In genomic region chr2:28966151-28966795, GRCm38 (mm10) we compare ENCODE assay signal across 18 mouse cellular contexts. TPM values are rescaled to one million over a fixed set of nuclear protein-coding genes. Genes with fewer than 3 reads are reported as not detected.
DNase-seq lines count a peak whose midpoint lies in the region; ATAC-seq and TF ChIP-seq lines count a peak whose summit lies in the region.
"Had no signal": no experiment of that assay in that cellular context is flagged by ENCODE, and none has a peak within 500 bp of the region (broad histone marks: within the 10 kb centered on the region; RNA-seq: fewer than 3 reads in every experiment).

No protein-coding gene starts in this region.

- H3ac ChIP-seq in C2C12 (ENCODE audit: control insufficient read depth, insufficient read length, low read depth), result no peak overlapping the region

- H3K27ac ChIP-seq in hindbrain, embryonic 12.5 days, result peak overlapping the region; percentile 52; the same call in 1 of the 2 replicates
- H3K27ac ChIP-seq in hindbrain, embryonic 11.5 days (ENCODE audit: low read depth, low read length), result no peak overlapping the region
- H3K27ac ChIP-seq: embryonic facial prominence, embryonic 12.5 days; heart, embryonic 13.5 days; limb, embryonic 13.5 days had no signal

- peaks cover 14% of the 10 kb centered on the region for H3K4me1 ChIP-seq in hindbrain, embryonic 12.5 days
- H3K4me1 ChIP-seq in hindbrain, embryonic 11.5 days (replicated peaks; ENCODE audit: control insufficient read depth, insufficient read depth, low read length), result no peaks in the 10 kb centered on the region
- H3K4me1 ChIP-seq: embryonic facial prominence, embryonic 12.5 days; heart, embryonic 13.5 days had no signal

- no peaks in the 10 kb centered on the region for H3K9me3 ChIP-seq in hindbrain, embryonic 12.5 days (replicated peaks)
- H3K9me3 ChIP-seq in hindbrain, embryonic 11.5 days (ENCODE audit: control insufficient read depth, low read length), result no peaks in the 10 kb centered on the region
- H3K9me3 ChIP-seq: embryonic facial prominence, embryonic 12.5 days; heart, embryonic 13.5 days; limb, embryonic 13.5 days; megakaryocyte, embryonic 14.5 days had no signal

- intact Hi-C loops in heart, postnatal 36 days (cut with DNase I), result no loop called here

- H3K4me2 ChIP-seq in hindbrain, embryonic 12.5 days (replicated peaks), result no peak overlapping the region
- no peak overlapping the region for H3K4me2 ChIP-seq in hindbrain, embryonic 11.5 days (replicated peaks; ENCODE audit: low read depth, low read length)
- H3K4me2 ChIP-seq: embryonic facial prominence, embryonic 12.5 days; heart, embryonic 13.5 days; limb, embryonic 13.5 days; lung, embryonic 14.5 days had no signal

- no peak for DNase-seq in hindbrain, embryonic 11.5 days (ENCODE audit: low spot score)
- DNase-seq in brain, embryonic 14.5 days (ENCODE audit: low read depth), result peak; percentile 62
- DNase-seq in mesoderm, embryonic 11.5 days (ENCODE audit: low read depth, low spot score), result peak; percentile 76
- no peak for DNase-seq in heart, postnatal 36 days
- DNase-seq in frontal cortex, adult 2 months (ENCODE audit: extremely low spot score in 1 of 2, low spot score in 1 of 2), result no peak
- DNase-seq: adrenal gland, postnatal 14 days; cerebellum, adult 11 months; lung, embryonic 14.5 days; right cerebral cortex, postnatal 25 days had no signal

- ATAC-seq in hindbrain, embryonic 12.5 days (ENCODE audit: low FRiP score), result no peak
- no peak for ATAC-seq in hindbrain, embryonic 11.5 days (ENCODE audit: low FRiP score)
- ATAC-seq: inflammation-experienced regulatory T-cells, adult 6 months had no signal

- TF ChIP-seq POLR2A in brain, embryonic 14.5 days (IDR thresholded peaks at IDR 0.05; ENCODE audit: borderline replicate concordance, extremely low read depth, insufficient read depth, insufficient read length, poor library complexity, severe bottlenecking), result no peak

- peaks cover 84% of the 10 kb centered on the region for H3K27me3 ChIP-seq in hindbrain, embryonic 12.5 days
- H3K27me3 ChIP-seq in hindbrain, embryonic 11.5 days (ENCODE audit: control insufficient read depth, insufficient read depth, low read length), result peaks cover 26% of the 10 kb centered on the region
- no peaks in the 10 kb centered on the region for H3K27me3 ChIP-seq in C2C12 (ENCODE audit: control insufficient read depth, insufficient read depth, insufficient read length)

- H3K9ac ChIP-seq in hindbrain, embryonic 12.5 days, result no peak overlapping the region
- H3K9ac ChIP-seq in hindbrain, embryonic 11.5 days (ENCODE audit: low read depth, low read length), result no peak overlapping the region
- H3K9ac ChIP-seq: embryonic facial prominence, embryonic 12.5 days; heart, embryonic 13.5 days; limb, embryonic 13.5 days; lung, embryonic 14.5 days had no signal

- no peaks in the 10 kb centered on the region for H3K36me3 ChIP-seq in hindbrain, embryonic 12.5 days
- no peaks in the 10 kb centered on the region for H3K36me3 ChIP-seq in hindbrain, embryonic 11.5 days (ENCODE audit: control insufficient read depth, insufficient read depth, low read length)
- H3K36me3 ChIP-seq in C2C12 (ENCODE audit: control insufficient read depth, insufficient read depth), result no peaks in the 10 kb centered on the region
- H3K36me3 ChIP-seq: embryonic facial prominence, embryonic 12.5 days; heart, embryonic 13.5 days; limb, embryonic 13.5 days had no signal

- H3K79me3 ChIP-seq in C2C12 (ENCODE audit: low read depth), result no peaks in the 10 kb centered on the region

- no peaks in the 10 kb centered on the region for H3K79me2 ChIP-seq in C2C12 (ENCODE audit: control insufficient read depth, insufficient read depth)

- no peak overlapping the region for H3K4me3 ChIP-seq in hindbrain, embryonic 12.5 days
- H3K4me3 ChIP-seq in hindbrain, embryonic 11.5 days (ENCODE audit: low read depth, low read length), result no peak overlapping the region
- no peak overlapping the region for H3K4me3 ChIP-seq in C2C12 (ENCODE audit: insufficient read depth, poor library complexity, severe bottlenecking)
- H3K4me3 ChIP-seq: embryonic facial prominence, embryonic 12.5 days; heart, embryonic 13.5 days; limb, embryonic 13.5 days; megakaryocyte, embryonic 14.5 days had no signal

- WGBS in hindbrain, embryonic 12.5 days, result 42% methylated on average over 14 of the region's 14 CpGs
- 47% methylated on average over 14 of the region's 14 CpGs for WGBS in hindbrain, embryonic 11.5 days

- TF ChIP-seq CTCF in C2C12 (IDR thresholded peaks at IDR 0.05; ENCODE audit: control insufficient read depth, insufficient read depth, insufficient read length), result no peak
- no peak for TF ChIP-seq CTCF in brain, embryonic 14.5 days (IDR thresholded peaks at IDR 0.05; ENCODE audit: borderline replicate concordance, extremely low read depth, insufficient read depth, insufficient read length)

TF ChIP-seq in C2C12, 6 proteins besides CTCF, POLR2A, EP300 and RAD21:
- TF ChIP-seq MYOD1 (IDR thresholded peaks at IDR 0.05; ENCODE audit: control insufficient read depth, insufficient read length, low read depth) (peak; percentile 70), FOSL1 (IDR thresholded peaks at IDR 0.05; ENCODE audit: insufficient read depth, low read length, poor library complexity, severe bottlenecking) (no peak)
TF ChIP-seq in C2C12: peak in this region for 1.

RNA-seq across cellular contexts. Expression of gene Barhl1, which starts 49.8 kb away (rescaled TPM):
- 9.0 and 9.9 TPM in 2 replicates for polyA plus RNA-seq in hindbrain, embryonic 12.5 days (2016; fragmentation: Nextera tagmentation; extraction: Ambion mirVana)
- polyA plus RNA-seq in hindbrain, embryonic 11.5 days (2014; fragmentation: Nextera tagmentation; extraction: Ambion mirVana), result 9.4 and 9.9 TPM in 2 replicates
- 0.01 TPM for polyA plus RNA-seq in C2C12 (2012; fragmentation: generic; extraction: Trizol)
- polyA plus RNA-seq in brain, embryonic 14.5 days (2012; rRNA removed), result 25.3 and 45.9 TPM in 2 replicates
- total RNA-seq in heart, postnatal 36 days (2021), result not detected
- 0.04 and 0.23 TPM in 2 replicates for polyA plus RNA-seq in frontal cortex, adult 2 months (2012; rRNA removed)
- total RNA-seq: adrenal gland, postnatal 14 days; neutrophil, adult 5-6 weeks had no signal
- polyA plus RNA-seq: heart, embryonic 13.5 days; inflammation-experienced regulatory T-cells, adult 6 months; lung, embryonic 14.5 days; stomach, embryonic 16.5 days had no signal

Comparison
In these comparisons a context has a peak if more than half of its experiments do, and no peak if none do; other contexts are left out.
1. DNase-seq: peak in brain, embryonic 14.5 days (single experiment) and mesoderm, embryonic 11.5 days (single experiment); none in hindbrain, embryonic 11.5 days (single experiment), heart, postnatal 36 days (0 of 2) and frontal cortex, adult 2 months (0 of 2).